Mouse (Mus musculus) ES-CJ7 (cell line): ENCODE measurements around the gene Ceacam9.
"Not testable (repeated sequence)": the region's sequence is repeated elsewhere in the genome, so short reads cannot be mapped to it uniquely, and the experiment has no call there.

Source experiments
- DNase-seq: peaks from one replicate; pipeline ENCODE4 v3.0.0; 2011; ENCODE audit warnings: low read depth, low spot score

Gene Ceacam9

GRCm38 (mm10) chr7:16721629-16722028, at the start of gene Ceacam9:
TSS of gene Ceacam9 (plus strand) at chr7:16721929.
- DNase-seq: no peak

GRCm38 (mm10) chr7:16673823-16674222, 47.9 kb upstream of the Ceacam9 start:
- no peak for DNase-seq

GRCm38 (mm10) chr7:16674699-16675098, 47.0 kb upstream of the Ceacam9 start:
- DNase-seq: not testable (repeated sequence)

GRCm38 (mm10) chr7:16675605-16676004, 46.1 kb upstream of the Ceacam9 start, which contains the start of gene Ceacam15:
TSS of gene Ceacam15 (minus strand) at chr7:16675705.
- DNase-seq: no peak

- not testable (repeated sequence) for DNase-seq
Observed at GRCm38 (mm10) chr7:16680194-16680593, 41.5 kb upstream of the Ceacam9 start.

- DNase-seq: no peak
Observed at GRCm38 (mm10) chr7:16689196-16689595, 32.5 kb upstream of the Ceacam9 start.

- DNase-seq: no peak
Observed at GRCm38 (mm10) chr7:16695025-16695424, 26.7 kb upstream of the Ceacam9 start.

GRCm38 (mm10) chr7:16699042-16699441, 22.7 kb upstream of the Ceacam9 start:
- DNase-seq: peak; percentile 80

GRCm38 (mm10) chr7:16700583-16700982, 21.1 kb upstream of the Ceacam9 start:
- no peak for DNase-seq

- no peak for DNase-seq
Observed at GRCm38 (mm10) chr7:16706385-16706784, 15.3 kb upstream of the Ceacam9 start.

GRCm38 (mm10) chr7:16708244-16708643, 13.5 kb upstream of the Ceacam9 start:
- DNase-seq: no peak

GRCm38 (mm10) chr7:16710604-16711003, 11.1 kb upstream of the Ceacam9 start:
- no peak for DNase-seq

GRCm38 (mm10) chr7:16712633-16713415, 8.9 kb upstream of the Ceacam9 start:
- DNase-seq: peak; percentile 76

- not testable (repeated sequence) for DNase-seq
Observed at GRCm38 (mm10) chr7:16716456-16717152, 5.1 kb upstream of the Ceacam9 start.

GRCm38 (mm10) chr7:16722490-16722889, 761 bp downstream of the Ceacam9 start:
- not testable (repeated sequence) for DNase-seq

- peak; percentile 91 for DNase-seq
Observed at GRCm38 (mm10) chr7:16728596-16729348, 7.0 kb downstream of the Ceacam9 start.

GRCm38 (mm10) chr7:16729563-16729962, 7.8 kb downstream of the Ceacam9 start:
- peak; percentile 69 for DNase-seq

GRCm38 (mm10) chr7:16730791-16731190, 9.1 kb downstream of the Ceacam9 start:
- peak; percentile 48 for DNase-seq

- DNase-seq: no peak
Observed at GRCm38 (mm10) chr7:16731893-16732422, 10.2 kb downstream of the Ceacam9 start.

- DNase-seq: no peak
Observed at GRCm38 (mm10) chr7:16737606-16738072, 15.9 kb downstream of the Ceacam9 start.

- DNase-seq: peak; percentile 99
Observed at GRCm38 (mm10) chr7:16738073-16738696, 16.5 kb downstream of the Ceacam9 start, which contains the start of gene Ap2s1. TSS of gene Ap2s1 (plus strand) at chr7:16738410.
